Mouse (Mus musculus) adrenal gland, adult 2 months (tissue): Measurements from ENCODE around the gene Gm49373. TPM values are rescaled to one million over a fixed set of nuclear protein-coding genes. Genes with fewer than 3 reads are reported as not detected.

Experiments
- DNase-seq: peaks from one replicate; pipeline ENCODE4 v3.0.0; 2021
- long read RNA-seq: library from polyadenylated mRNA; stranded (forward); transcript quantifications from one replicate; pipeline ENCODE4 v2.0.0, GENCODE M21; 2021
- polyA plus RNA-seq: library from polyadenylated mRNA; depleted of rRNA; stranded (reverse); fragments of >200 nt; gene quantifications from 2 replicates; pipeline ENCODE4 v1.2.3, GENCODE M21; 2012; rRNA removed
- total RNA-seq, 2 experiments: library from RNA; stranded (reverse); gene quantifications; 2 replicates each; pipeline ENCODE4 v1.2.3; 2021

Gene Gm49373
- total RNA-seq: under 1 TPM; 0.24 to 0.43 TPM
- 0.18 and 0.19 TPM in 2 replicates for polyA plus RNA-seq
- long read RNA-seq, partial matches to known transcripts: 0 of 1 reads
- long read RNA-seq, other reads (novel, unspliced or antisense): 1 of 1 reads

DNA sequence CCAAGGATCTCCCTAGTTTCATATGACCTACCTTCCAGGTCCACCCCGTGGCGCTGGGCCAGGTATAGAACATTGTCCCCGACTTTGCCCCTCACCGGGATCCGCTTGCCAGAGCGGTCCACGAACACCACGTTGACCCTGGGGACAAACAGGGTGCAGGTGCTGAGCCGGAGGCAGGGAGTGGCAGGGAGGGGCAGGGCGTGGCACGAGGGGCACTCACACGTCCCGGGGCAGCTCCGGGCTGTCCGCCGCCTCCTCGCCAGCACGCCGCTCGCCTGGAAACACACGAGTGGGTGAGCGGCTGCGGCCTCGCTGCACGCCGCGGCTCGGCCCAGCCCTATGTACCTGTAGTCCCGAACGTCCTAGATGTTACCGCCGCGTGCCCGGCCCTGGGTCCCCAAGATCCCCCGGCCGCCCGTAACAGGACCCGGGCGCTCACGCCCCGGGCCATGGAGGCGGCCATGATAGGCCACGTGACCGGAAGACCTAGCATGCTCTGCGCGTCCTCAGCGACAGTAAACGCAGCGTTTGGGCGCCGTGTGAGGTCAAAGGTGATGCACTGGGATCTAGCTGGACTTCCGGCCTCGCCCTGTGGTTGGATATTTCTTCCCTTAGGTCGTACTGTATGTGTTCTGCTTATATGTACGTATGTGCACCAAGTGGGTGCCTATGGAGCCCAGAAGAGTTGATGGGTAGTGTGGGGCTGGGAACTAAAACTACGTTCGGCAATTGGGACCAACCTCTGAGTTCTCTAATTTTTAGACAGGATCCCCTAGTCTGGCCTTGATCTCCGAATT is at the start of gene Gm49373, which contains the start of gene Fdx1l:
TSS of gene Gm49373 (minus strand) at position 53 of the 797 bp plus-strand sequence.
TSS of gene Fdx1l (minus strand) at position 571 of the 797 bp plus-strand sequence.
- DNase-seq: peak; percentile 92

GRCm38 (mm10) chr9:21121483-21121882 is 48.6 kb upstream of the Gm49373 start:
- DNase-seq: no peak

- no peak for DNase-seq
These were observed 44.2 kb upstream of the Gm49373 start for GRCm38 (mm10) chr9:21117073-21117472.

DNA sequence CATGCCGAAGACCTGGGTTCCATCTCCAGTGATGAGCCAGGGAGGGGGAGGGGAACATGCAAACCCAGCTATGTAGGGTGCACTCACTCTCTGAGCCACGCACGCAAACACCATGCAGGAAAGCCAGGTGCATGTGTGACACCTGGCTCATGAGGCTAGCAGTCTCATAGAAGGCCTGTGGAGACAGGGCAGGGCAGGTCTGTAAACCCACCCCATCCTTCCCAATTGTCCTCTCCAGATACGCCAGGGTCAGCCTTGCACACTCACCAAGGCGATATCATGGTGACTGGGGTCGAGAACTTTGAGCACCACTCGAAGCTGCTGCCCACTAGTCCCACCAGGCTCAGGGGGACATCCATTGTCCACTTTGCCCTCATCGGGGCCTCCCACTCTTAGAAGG is 42.2 kb upstream of the Gm49373 start:
- DNase-seq: no peak

GRCm38 (mm10) chr9:21114190-21114589 is 41.3 kb upstream of the Gm49373 start:
- DNase-seq: no peak

DNA sequence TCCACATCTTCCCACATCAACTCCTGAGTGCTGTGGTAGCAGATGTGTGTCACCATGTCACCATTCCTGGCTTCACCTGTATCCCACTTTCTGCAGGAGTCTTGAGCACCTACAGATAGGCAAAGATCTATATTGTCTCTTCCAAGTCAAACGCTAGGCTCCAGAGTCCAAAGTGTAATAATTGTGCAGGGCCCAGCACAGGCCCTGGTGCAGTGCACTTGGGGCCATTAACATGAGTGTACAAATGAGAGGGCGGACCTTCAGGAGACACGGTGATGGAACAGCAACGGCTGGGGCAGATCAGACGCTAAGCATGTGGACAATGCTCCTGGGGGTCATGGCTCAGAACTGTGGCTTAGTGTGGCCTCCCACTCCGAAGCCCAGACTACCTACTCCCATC is 40.9 kb upstream of the Gm49373 start:
- DNase-seq: no peak

DNA sequence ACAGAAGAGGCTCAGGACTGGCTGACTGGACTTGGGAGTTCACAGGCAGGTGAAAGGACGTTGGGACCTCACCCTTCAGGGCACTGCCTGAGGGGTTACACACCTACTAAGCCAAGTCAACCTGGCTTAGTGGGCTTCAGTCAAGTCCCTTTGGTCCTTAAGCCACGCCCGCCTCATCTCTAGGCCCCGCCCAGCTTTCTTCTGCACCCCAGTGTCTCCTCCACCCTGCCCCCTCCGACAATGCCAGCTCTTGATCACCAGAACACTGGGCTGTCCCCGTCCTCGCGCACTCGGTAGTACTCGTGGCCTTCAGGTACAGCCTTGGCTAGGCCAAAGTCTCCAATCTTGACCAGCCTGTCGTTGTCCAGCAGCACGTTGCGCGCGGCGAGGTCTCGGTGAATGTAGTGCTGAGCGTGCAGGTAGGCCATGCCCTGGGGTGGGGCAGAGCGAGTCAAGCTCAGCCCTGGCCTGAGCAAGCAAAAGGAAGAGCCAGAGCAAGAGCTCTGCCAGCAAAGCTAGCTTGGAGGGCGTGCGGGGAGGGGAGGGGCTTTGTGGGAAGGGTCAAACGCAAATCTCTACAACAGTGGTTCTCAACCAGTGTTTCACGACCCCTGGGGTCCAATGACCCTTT is 34.8 kb upstream of the Gm49373 start:
- DNase-seq: no peak

DNA sequence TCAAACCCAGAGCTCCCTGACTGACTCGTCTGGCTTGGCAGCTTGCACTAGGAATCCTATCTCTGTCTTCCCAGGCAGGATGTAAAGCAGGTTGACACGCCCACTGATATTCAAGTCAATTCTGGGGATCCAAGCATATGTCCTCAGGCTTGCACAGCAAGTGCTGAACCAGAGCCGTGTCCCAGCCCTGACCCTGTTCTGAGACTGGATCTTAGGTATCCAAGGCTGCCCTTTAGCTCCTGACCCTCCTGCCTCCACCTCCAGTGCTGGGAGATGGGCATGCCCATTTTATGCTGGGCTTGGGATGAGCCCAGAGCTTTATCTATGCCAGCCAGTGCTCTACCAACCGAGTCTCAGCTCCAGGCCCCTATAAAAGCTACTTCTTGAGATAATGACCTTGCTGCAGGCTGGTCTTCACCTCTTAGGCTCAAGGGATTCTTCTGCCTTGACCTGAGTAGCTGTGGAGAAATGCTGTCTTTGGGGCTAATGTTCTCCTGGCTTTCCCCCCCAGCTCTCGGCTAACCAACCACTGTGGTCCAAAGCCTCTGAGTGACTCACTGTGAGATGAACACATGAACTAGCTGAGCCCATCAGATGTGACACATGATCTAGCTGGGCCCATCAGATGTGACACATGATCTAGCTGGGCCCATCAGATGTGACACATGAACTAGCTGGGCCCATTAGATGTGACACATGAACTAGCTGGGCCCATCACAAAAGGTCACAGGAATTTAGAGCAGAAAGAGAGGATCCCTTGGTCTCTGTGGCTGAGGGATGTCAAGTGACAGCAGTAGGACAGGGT is 33.1 kb upstream of the Gm49373 start:
- no peak for DNase-seq

GRCm38 (mm10) chr9:21104814-21105213 is 31.9 kb upstream of the Gm49373 start:
- DNase-seq: no peak

GRCm38 (mm10) chr9:21102076-21102475 is 29.2 kb upstream of the Gm49373 start:
- DNase-seq: no peak

DNA sequence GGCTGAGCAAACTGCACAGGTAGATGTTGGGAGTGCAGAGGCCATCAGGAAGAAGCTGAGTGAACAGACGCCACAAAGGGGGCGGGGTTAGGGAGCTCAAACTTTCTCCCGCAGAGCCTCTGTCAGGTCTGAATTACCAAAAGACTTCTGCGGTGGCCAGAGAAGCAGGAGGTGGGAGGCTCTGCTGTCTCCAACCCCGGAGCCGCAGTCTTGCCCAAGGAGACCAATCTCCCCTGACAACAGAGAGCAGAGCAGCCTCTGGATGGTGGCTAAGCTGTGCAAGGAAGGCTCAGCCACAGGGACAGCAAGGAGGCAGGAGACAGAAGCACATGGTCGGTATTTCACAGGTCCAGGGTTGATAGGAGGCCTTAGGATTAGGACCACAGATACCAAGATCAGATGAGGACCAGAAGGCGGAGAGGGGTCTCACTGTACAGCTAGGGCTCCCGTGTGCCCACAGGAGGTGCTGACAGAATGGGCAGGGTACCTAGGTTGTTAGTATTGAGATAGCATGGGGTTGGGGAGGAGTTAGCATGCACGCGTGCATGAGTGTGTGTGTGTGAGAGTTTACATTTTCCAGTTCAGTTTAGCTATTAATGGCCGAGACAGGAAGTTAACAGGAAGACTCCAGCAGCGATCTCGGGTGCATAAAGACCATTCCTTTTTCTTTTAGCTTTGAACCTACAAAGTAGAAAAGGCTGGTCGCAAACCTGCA is 27.7 kb upstream of the Gm49373 start:
- DNase-seq: no peak

DNA sequence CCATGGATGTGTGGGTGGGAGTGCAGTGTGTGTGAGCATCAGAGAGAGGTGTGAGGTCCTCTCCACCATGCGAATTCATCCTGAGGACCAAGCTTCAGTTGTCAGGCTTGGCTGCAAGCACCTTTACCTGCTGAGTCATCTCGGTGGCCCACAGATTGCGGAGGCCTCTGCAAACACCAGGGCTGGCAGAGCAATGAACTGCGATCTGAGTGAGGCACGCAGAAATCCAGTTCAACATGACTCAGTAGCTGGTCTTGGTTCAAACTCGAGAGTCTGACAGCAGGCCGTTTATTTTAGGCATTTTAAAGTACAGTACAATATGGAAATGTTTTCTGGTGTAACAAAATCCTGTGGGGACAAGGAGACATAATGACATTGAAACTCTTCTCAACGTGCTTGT is 24.9 kb upstream of the Gm49373 start:
- DNase-seq: peak; percentile 63

DNA sequence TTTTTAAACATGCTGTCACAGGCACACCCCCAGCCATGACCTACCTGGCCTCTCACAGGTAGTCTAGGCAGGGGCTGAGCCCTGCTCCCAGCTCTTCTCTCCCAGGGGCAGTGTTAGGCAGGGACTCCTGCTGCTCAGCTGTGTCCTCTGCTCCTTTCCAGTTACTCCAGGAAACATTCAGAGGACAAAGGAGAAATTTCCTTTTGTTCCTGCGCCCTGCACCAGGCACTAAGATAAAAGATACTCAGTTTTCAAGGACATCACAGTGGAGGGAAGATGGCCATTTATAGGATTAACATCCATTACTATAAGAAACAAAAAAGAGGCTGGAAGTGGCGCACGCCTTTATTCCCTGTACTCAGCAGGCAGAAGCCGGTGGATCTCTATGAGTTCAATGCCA is 23.1 kb upstream of the Gm49373 start:
- no peak for DNase-seq

DNA sequence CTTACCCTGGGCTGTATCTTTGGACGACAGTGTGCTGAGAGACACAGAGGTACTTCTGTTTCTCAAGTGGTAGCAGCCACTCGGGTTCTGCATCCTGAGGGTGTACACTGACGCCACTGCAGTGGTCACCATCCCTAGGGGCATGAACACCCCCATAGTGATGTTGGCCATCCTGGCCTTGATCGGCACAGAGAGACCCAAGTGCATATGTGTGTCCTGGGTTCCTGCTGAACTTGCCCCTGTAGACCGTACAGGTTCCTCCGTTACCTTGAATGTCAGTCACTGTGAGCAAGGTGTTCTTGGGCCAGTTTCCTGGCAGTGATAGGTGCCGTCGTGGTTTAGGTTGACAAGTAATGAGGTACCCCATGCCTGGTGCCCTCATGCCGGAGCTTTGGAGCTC is 20.5 kb upstream of the Gm49373 start:
- DNase-seq: no peak

- DNase-seq: peak; percentile 98
These were observed 18.9 kb upstream of the Gm49373 start, which contains the start of the genes Gm38431 and Raver1 for GRCm38 (mm10) chr9:21091707-21092320. Gm38431 (minus strand) TSS chr9:21091997. Raver1 (minus strand) TSS chr9:21092008.

DNA sequence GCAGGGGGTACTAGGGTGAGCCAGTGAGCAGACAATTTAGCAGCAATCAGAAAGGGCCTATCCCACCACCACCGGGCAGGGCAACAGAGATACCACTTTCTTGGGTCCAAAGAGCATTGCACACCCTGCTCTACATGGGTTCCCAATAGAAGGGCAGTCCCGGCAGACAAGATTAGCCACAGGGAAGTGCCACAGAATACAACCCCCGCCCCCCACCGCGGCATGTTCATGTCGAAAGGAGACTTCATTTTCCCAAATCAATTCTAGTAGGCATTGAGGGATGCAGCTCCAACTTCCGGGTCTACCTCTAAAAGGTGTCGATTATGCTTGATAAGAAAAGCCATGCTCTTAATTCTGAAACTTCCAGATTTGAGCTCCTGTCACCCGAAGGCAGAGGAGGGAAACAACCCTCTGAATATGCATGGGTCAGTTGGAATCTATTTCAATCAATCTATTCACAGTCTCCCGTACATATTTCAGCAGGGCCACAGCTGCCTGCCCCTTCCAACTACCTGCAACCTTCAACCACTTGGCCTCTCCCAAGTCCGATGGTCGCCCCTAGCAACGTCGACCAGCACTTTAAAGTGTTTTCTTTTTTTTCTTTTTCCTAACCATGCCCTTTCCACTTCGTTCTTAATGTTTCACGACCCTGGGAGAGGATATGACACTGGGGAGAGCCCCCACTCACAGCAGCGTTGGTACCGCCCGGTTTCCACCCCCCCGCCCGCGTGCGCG is 18.2 kb upstream of the Gm49373 start:
- no peak for DNase-seq

GRCm38 (mm10) chr9:21090537-21090936 is 17.6 kb upstream of the Gm49373 start:
- no peak for DNase-seq

DNA sequence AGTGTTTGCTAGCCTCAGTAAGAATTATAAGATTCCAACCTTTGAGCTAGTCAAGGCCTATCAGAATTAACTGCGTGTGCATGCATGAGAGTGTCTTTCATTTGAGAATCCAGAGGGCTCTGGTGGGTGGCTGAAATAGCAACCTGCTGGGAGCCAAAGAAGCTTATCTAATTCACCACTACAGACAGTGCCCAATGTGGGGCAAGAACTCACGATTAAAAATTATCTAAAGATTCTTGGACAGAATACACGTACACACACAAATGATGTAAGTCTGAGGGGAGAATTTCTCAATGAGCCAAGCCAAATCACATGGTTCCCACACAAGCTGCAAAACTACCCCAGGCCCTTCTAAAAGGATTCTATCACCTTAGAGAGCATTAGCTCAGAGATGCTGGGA is 10.4 kb upstream of the Gm49373 start:
- no peak for DNase-seq

DNA sequence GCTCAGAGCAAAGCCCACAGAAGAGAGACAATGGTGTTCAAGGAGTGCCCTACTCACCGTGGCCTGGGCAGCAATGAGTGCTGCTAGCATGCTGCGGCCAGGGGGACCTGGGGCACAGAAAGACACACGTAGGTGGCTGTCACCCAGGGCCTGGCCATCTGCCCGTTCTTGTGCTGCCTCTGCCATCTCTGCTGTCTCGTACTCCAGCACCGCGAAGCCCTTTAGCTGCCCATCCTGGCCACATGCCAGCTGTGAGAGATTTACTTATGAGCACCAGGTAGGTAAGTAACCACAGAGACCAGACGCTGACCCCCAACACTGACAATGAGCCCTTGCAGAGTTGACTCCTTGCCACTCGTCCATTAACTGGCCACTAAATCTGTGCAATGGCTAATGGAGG is 8.2 kb upstream of the Gm49373 start:
- DNase-seq: no peak

- no peak for DNase-seq
These were observed 2.7 kb upstream of the Gm49373 start for GRCm38 (mm10) chr9:21075625-21076024.

GRCm38 (mm10) chr9:21074173-21074572 is 1.3 kb upstream of the Gm49373 start:
- no peak for DNase-seq
